ENCODE assay signal across 11 mouse cellular contexts in genomic region chr9:63568808-63569207, GRCm38 (mm10). TPM values are rescaled to one million over a fixed set of nuclear protein-coding genes. Genes with fewer than 3 reads are reported as not detected.
A peak's percentile ranks its signal among the peaks of the same experiment; 100 is the strongest.
DNase-seq lines count a peak whose midpoint lies in the region; ATAC-seq and TF ChIP-seq lines count a peak whose summit lies in the region.
"Had no signal": no experiment of that assay in that cellular context is flagged by ENCODE, and none has a peak within 500 bp of the region (broad histone marks: within the 10 kb centered on the region; RNA-seq: fewer than 3 reads in every experiment).

No protein-coding gene starts in this region.

- peak; percentile 61 for DNase-seq in kidney, postnatal 0 days (ENCODE audit: low spot score)
- DNase-seq in kidney, adult 11 months = no peak
- peak; percentile 65 for DNase-seq in MN1 (ENCODE audit: low spot score)
- peak; percentile 37 for DNase-seq in embryo, embryonic 10 days (ENCODE audit: low spot score)
- peak; percentile 37 for DNase-seq in hindbrain, embryonic 11.5 days (ENCODE audit: low spot score)
- no peak for DNase-seq in cerebellum, adult 2 months
- no peak for DNase-seq in T-cell, adult 2 months (ENCODE audit: low spot score)

- H3K9ac ChIP-seq in kidney, postnatal 0 days (ENCODE audit: low read depth, low read length) = no peak overlapping the region
- no peak overlapping the region for H3K9ac ChIP-seq in hindbrain, embryonic 11.5 days (ENCODE audit: low read depth, low read length)

- TF ChIP-seq CTCF in kidney, postnatal 0 days (IDR thresholded peaks at IDR 0.05; ENCODE audit: low read depth) = no peak
- TF ChIP-seq CTCF in cerebellum, adult 2 months (IDR thresholded peaks at IDR 0.05; ENCODE audit: borderline replicate concordance, insufficient read depth, low read depth, low read length) = no peak

- H3K4me2 ChIP-seq in kidney, postnatal 0 days (ENCODE audit: low read length) = peak overlapping the region; percentile 17; the same call in 1 of the 2 replicates
- H3K4me2 ChIP-seq in hindbrain, embryonic 11.5 days (replicated peaks; ENCODE audit: low read depth, low read length) = no peak overlapping the region

- no peak for TF ChIP-seq POLR2A in cerebellum, adult 2 months (IDR thresholded peaks at IDR 0.05; ENCODE audit: borderline replicate concordance, insufficient read depth, low read length)

- WGBS in kidney, postnatal 0 days = 20% methylated on average over 8 of the region's 8 CpGs
- 29% methylated on average over 8 of the region's 8 CpGs for WGBS in hindbrain, embryonic 11.5 days
- 40% methylated on average over 8 of the region's 8 CpGs for WGBS in cerebellum, adult 2 months

- H3K4me3 ChIP-seq in kidney, postnatal 0 days (replicated peaks; ENCODE audit: low read depth, low read length) = no peak overlapping the region
- H3K4me3 ChIP-seq in hindbrain, embryonic 11.5 days (ENCODE audit: low read depth, low read length) = no peak overlapping the region
- no peak overlapping the region for H3K4me3 ChIP-seq in cerebellum, adult 2 months (replicated peaks; ENCODE audit: insufficient read depth, low read depth, low read length)
- H3K4me3 ChIP-seq: myocyte had no signal

- H3K4me1 ChIP-seq in kidney, postnatal 0 days (replicated peaks; ENCODE audit: insufficient read depth, low read length) = no peaks in the 10 kb centered on the region
- peaks cover 8% of the 10 kb centered on the region; the same call in 1 of the 2 replicates for H3K4me1 ChIP-seq in hindbrain, embryonic 11.5 days (replicated peaks; ENCODE audit: control insufficient read depth, insufficient read depth, low read length)
- H3K4me1 ChIP-seq in cerebellum, adult 2 months (ENCODE audit: control insufficient read depth, insufficient read depth, low read length) = no peaks in the 10 kb centered on the region

- H3K27ac ChIP-seq in kidney, postnatal 0 days = no peak overlapping the region
- H3K27ac ChIP-seq in hindbrain, embryonic 11.5 days (ENCODE audit: low read depth, low read length) = no peak overlapping the region
- H3K27ac ChIP-seq in cerebellum, adult 2 months (ENCODE audit: insufficient read depth, low read length) = no peak overlapping the region

- H3K36me3 ChIP-seq in kidney, postnatal 0 days (ENCODE audit: insufficient read depth, low read length) = no peaks in the 10 kb centered on the region
- H3K36me3 ChIP-seq in hindbrain, embryonic 11.5 days (ENCODE audit: control insufficient read depth, insufficient read depth, low read length) = no peaks in the 10 kb centered on the region

- no peak for ATAC-seq in kidney, postnatal 0 days (replicated peaks; ENCODE audit: low FRiP score, low read depth)
- ATAC-seq in hindbrain, embryonic 11.5 days (ENCODE audit: low FRiP score) = no peak
- ATAC-seq in megakaryocyte progenitor cell, adult 5-6 weeks (replicated peaks; ENCODE audit: poor library complexity) = no peak

- H3K27me3 ChIP-seq in kidney, postnatal 0 days (ENCODE audit: insufficient read depth, low read length) = no peaks in the 10 kb centered on the region
- H3K27me3 ChIP-seq in hindbrain, embryonic 11.5 days (ENCODE audit: control insufficient read depth, insufficient read depth, low read length) = no peaks in the 10 kb centered on the region
- H3K27me3 ChIP-seq in cerebellum, adult 2 months (ENCODE audit: control insufficient read depth, insufficient read depth, low read length) = no peaks in the 10 kb centered on the region; the same call in 1 of the 2 replicates

- no peaks in the 10 kb centered on the region for H3K9me3 ChIP-seq in kidney, postnatal 0 days (replicated peaks; ENCODE audit: low read length)
- no peaks in the 10 kb centered on the region for H3K9me3 ChIP-seq in hindbrain, embryonic 11.5 days (ENCODE audit: control insufficient read depth, low read length)

RNA-seq across cellular contexts. Expression of gene Iqch, which starts 33.5 kb away (rescaled TPM):
- polyA plus RNA-seq in kidney, postnatal 0 days (2015; fragmentation: Nextera tagmentation; extraction: Ambion mirVana) = 0.08 and 0.11 TPM in 2 replicates
- polyA plus RNA-seq in hindbrain, embryonic 11.5 days (2014; fragmentation: Nextera tagmentation; extraction: Ambion mirVana) = 0.32 TPM in 1 of 2 replicates, not detected in the other
- not detected in 2 replicates for total RNA-seq in megakaryocyte progenitor cell, adult 5-6 weeks (2015)
- total RNA-seq in megakaryocyte progenitor cell, adult 5-6 weeks (2017) = not detected in 2 replicates
- polyA plus RNA-seq in cerebellum, adult 2 months (2012; rRNA removed) = 0.08 TPM in 1 of 2 replicates, not detected in the other
- total RNA-seq: MEL had no signal
- polyA plus RNA-seq: large intestine, adult 2 months; myocyte had no signal

RNA-seq across cellular contexts. Expression of gene Aagab, which starts 33.7 kb away (rescaled TPM):
- polyA plus RNA-seq in kidney, postnatal 0 days (2015; fragmentation: Nextera tagmentation; extraction: Ambion mirVana) = 29.0 and 32.2 TPM in 2 replicates
- polyA plus RNA-seq in hindbrain, embryonic 11.5 days (2014; fragmentation: Nextera tagmentation; extraction: Ambion mirVana) = 55.4 and 56.8 TPM in 2 replicates
- total RNA-seq in megakaryocyte progenitor cell, adult 5-6 weeks (2015) = 16.0 and 18.0 TPM in 2 replicates
- 30.9 and 34.6 TPM in 2 replicates for total RNA-seq in megakaryocyte progenitor cell, adult 5-6 weeks (2017)
- 31.0 and 31.9 TPM in 2 replicates for polyA plus RNA-seq in cerebellum, adult 2 months (2012; rRNA removed)

Comparison
In these comparisons a context has a peak if more than half of its experiments do, and no peak if none do; other contexts are left out.
1. DNase-seq: peak in kidney, postnatal 0 days (single experiment), MN1 (single experiment), embryo, embryonic 10 days (single experiment) and hindbrain, embryonic 11.5 days (single experiment); none in kidney, adult 11 months (single experiment), cerebellum, adult 2 months (0 of 2) and T-cell, adult 2 months (single experiment).